Mouse (Mus musculus) monocyte, adult 5-6 weeks (primary cell): ENCODE data around the gene Chst11. TPM values are rescaled to one million over a fixed set of nuclear protein-coding genes. Genes with fewer than 3 reads are reported as not detected.

ENCODE experiments used
- ATAC-seq: fragments of 153-309, 156-312 bp; replicated peaks from 2 replicates; pipeline ENCODE4 v1.8.0; 2017; ENCODE audit warnings: mild to moderate bottlenecking; ENCODE audit not compliant: low TSS enrichment, insufficient number of reproducible peaks, severe bottlenecking, poor library complexity, low FRiP score
- total RNA-seq: library from RNA; stranded (forward); fragments of 200-1000, 200-491, 200-594 nt; gene quantifications from 3 replicates; pipeline ENCODE4 v1.2.3, GENCODE M21; 2017

Chst11 gene
- total RNA-seq, 1 experiment from 2014 or later = 9.7 TPM

- ATAC-seq = no peak
These were observed 37.3 kb downstream of the Chst11 start for GRCm38 (mm10) chr10:83022616-83023015.

GRCm38 (mm10) chr10:83026174-83026573 is 40.9 kb downstream of the Chst11 start:
- no peak for ATAC-seq

- no peak for ATAC-seq
These were observed 42.4 kb downstream of the Chst11 start for GRCm38 (mm10) chr10:83027673-83028072.

GRCm38 (mm10) chr10:83030103-83030661 is 44.9 kb downstream of the Chst11 start:
- ATAC-seq = no peak

- no peak for ATAC-seq
These were observed 45.6 kb downstream of the Chst11 start for GRCm38 (mm10) chr10:83030928-83031327.

- no peak for ATAC-seq
These were observed 46.3 kb downstream of the Chst11 start for GRCm38 (mm10) chr10:83031561-83031960.

- ATAC-seq = no peak
These were observed 47.3 kb downstream of the Chst11 start for GRCm38 (mm10) chr10:83032559-83032958.

GRCm38 (mm10) chr10:83036340-83037045 is 51.2 kb downstream of the Chst11 start:
- no peak for ATAC-seq

GRCm38 (mm10) chr10:83038166-83038565 is 52.9 kb downstream of the Chst11 start:
- ATAC-seq = no peak

- no peak for ATAC-seq
These were observed 54.1 kb downstream of the Chst11 start for GRCm38 (mm10) chr10:83039414-83039813.

- ATAC-seq = no peak
These were observed 56.6 kb downstream of the Chst11 start for GRCm38 (mm10) chr10:83041875-83042274.

GRCm38 (mm10) chr10:83042613-83043477 is 57.5 kb downstream of the Chst11 start:
- ATAC-seq = no peak

- no peak for ATAC-seq
These were observed 58.4 kb downstream of the Chst11 start for GRCm38 (mm10) chr10:83043478-83044259.

- no peak for ATAC-seq
These were observed 64.0 kb downstream of the Chst11 start for GRCm38 (mm10) chr10:83049174-83049780.

- ATAC-seq = no peak
These were observed 68.7 kb downstream of the Chst11 start for GRCm38 (mm10) chr10:83053886-83054550.

- ATAC-seq = no peak
These were observed 71.0 kb downstream of the Chst11 start for GRCm38 (mm10) chr10:83056291-83056690.

GRCm38 (mm10) chr10:83056866-83057265 is 71.6 kb downstream of the Chst11 start:
- ATAC-seq = no peak
